Comparison of ENCODE assay signal across 8 mouse cellular contexts in the genomic region with DNA sequence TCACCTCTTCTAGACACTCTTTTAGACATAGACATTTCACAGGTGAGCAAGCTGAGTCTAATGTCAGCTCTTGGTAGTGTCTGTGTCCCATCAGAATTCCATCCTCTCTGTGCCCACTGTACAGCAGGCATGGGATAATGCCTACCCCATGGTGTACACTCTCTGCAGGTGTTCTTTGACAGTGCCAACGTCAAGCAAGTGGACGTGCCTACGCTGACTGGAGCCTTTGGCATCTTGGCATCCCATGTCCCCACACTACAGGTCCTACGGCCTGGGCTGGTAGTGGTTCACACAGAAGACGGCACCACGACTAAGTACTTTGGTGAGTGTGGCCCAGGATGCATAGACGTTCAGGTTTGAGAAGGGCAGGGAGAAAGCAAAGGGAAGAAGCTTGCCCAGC. TPM values are rescaled to one million over a fixed set of nuclear protein-coding genes. Genes with fewer than 3 reads are reported as not detected.
DNase-seq lines count a peak whose midpoint lies in the region; ATAC-seq and TF ChIP-seq lines count a peak whose summit lies in the region.

No protein-coding gene starts in this region.

- H3K9me3 ChIP-seq in heart, embryonic 10.5 days = no peaks in the 10 kb centered on the region
- H3K9me3 ChIP-seq in midbrain, embryonic 13.5 days = no peaks in the 10 kb centered on the region
- no peaks in the 10 kb centered on the region for H3K9me3 ChIP-seq in midbrain, embryonic 15.5 days
- H3K9me3 ChIP-seq in heart, postnatal 0 days (replicated peaks; ENCODE audit: control insufficient read depth, low read length) = no peaks in the 10 kb centered on the region
- no peaks in the 10 kb centered on the region for H3K9me3 ChIP-seq in liver, embryonic 16.5 days (replicated peaks; ENCODE audit: control insufficient read depth, low read length)

- no peak for TF ChIP-seq EP300 in heart, postnatal 0 days (IDR thresholded peaks at IDR 0.05; ENCODE audit: low read depth)

- peaks cover 6% of the 10 kb centered on the region for H3K27me3 ChIP-seq in heart, embryonic 10.5 days (ENCODE audit: insufficient read depth, poor library complexity, severe bottlenecking)
- no peaks in the 10 kb centered on the region for H3K27me3 ChIP-seq in midbrain, embryonic 13.5 days
- no peaks in the 10 kb centered on the region for H3K27me3 ChIP-seq in midbrain, embryonic 15.5 days (replicated peaks)
- H3K27me3 ChIP-seq in heart, postnatal 0 days (ENCODE audit: control insufficient read depth, insufficient read depth, low read length) = peaks cover 4% of the 10 kb centered on the region; the same call in 1 of the 2 replicates
- H3K27me3 ChIP-seq in liver, embryonic 16.5 days (ENCODE audit: control insufficient read depth, insufficient read depth, low read depth, low read length) = peaks cover 18% of the 10 kb centered on the region

- 0 out of 2 replicates have a peak overlapping the region, but pooled peaks have one; percentile 6 for H3K4me2 ChIP-seq in midbrain, embryonic 13.5 days (replicated peaks)
- no peak overlapping the region for H3K4me2 ChIP-seq in midbrain, embryonic 15.5 days
- H3K4me2 ChIP-seq in heart, postnatal 0 days (ENCODE audit: low read depth, low read length) = 0 out of 2 replicates have a peak overlapping the region, but pooled peaks have one; percentile 13
- H3K4me2 ChIP-seq in liver, embryonic 16.5 days (ENCODE audit: low read depth, low read length) = 0 out of 2 replicates have a peak overlapping the region, but pooled peaks have one; percentile 72

- H3K4me1 ChIP-seq in heart, embryonic 10.5 days = peaks cover 71% of the 10 kb centered on the region
- H3K4me1 ChIP-seq in midbrain, embryonic 13.5 days (replicated peaks) = peaks cover 72% of the 10 kb centered on the region
- H3K4me1 ChIP-seq in midbrain, embryonic 15.5 days = peaks cover 62% of the 10 kb centered on the region
- peaks cover 37% of the 10 kb centered on the region for H3K4me1 ChIP-seq in heart, postnatal 0 days (ENCODE audit: control insufficient read depth, insufficient read depth)
- peaks cover 79% of the 10 kb centered on the region for H3K4me1 ChIP-seq in liver, embryonic 16.5 days (ENCODE audit: control insufficient read depth, low read depth, low read length)

- no peak overlapping the region for H3K27ac ChIP-seq in heart, embryonic 10.5 days
- no peak overlapping the region for H3K27ac ChIP-seq in midbrain, embryonic 13.5 days
- H3K27ac ChIP-seq in midbrain, embryonic 15.5 days = no peak overlapping the region
- no peak overlapping the region for H3K27ac ChIP-seq in heart, postnatal 0 days (ENCODE audit: low read depth)
- H3K27ac ChIP-seq in liver, embryonic 16.5 days (ENCODE audit: low read length) = no peak overlapping the region

- TF ChIP-seq CTCF in heart, postnatal 0 days (IDR thresholded peaks at IDR 0.05; ENCODE audit: low read depth) = no peak

- DNase-seq in heart, embryonic 10.5 days (ENCODE audit: low spot score) = no peak
- no peak for DNase-seq in heart, postnatal 4 days
- DNase-seq in heart, postnatal 0 days (ENCODE audit: low spot score) = no peak
- no peak for DNase-seq in thymus, postnatal 25 days

- H3K4me3 ChIP-seq in heart, embryonic 10.5 days = peak overlapping the region; percentile 30; the same call in 1 of the 2 replicates
- peak overlapping the region; percentile 63; the same call in 1 of the 2 replicates for H3K4me3 ChIP-seq in midbrain, embryonic 13.5 days (replicated peaks)
- no peak overlapping the region for H3K4me3 ChIP-seq in midbrain, embryonic 15.5 days
- no peak overlapping the region for H3K4me3 ChIP-seq in heart, postnatal 0 days (ENCODE audit: low read depth, low read length)
- no peak overlapping the region for H3K4me3 ChIP-seq in liver, embryonic 16.5 days (ENCODE audit: low read depth, low read length)

- no peak overlapping the region for H3K9ac ChIP-seq in midbrain, embryonic 13.5 days (replicated peaks)
- H3K9ac ChIP-seq in midbrain, embryonic 15.5 days = no peak overlapping the region
- no peak overlapping the region for H3K9ac ChIP-seq in heart, postnatal 0 days (replicated peaks; ENCODE audit: low read depth, low read length)
- H3K9ac ChIP-seq in liver, embryonic 16.5 days (ENCODE audit: low read depth, low read length) = no peak overlapping the region

- 96% methylated on average over 7 of the region's 7 CpGs for WGBS in heart, embryonic 10.5 days
- 93% methylated on average over 7 of the region's 7 CpGs for WGBS in midbrain, embryonic 13.5 days
- 95% methylated on average over 7 of the region's 7 CpGs for WGBS in midbrain, embryonic 15.5 days
- WGBS in heart, postnatal 0 days = 83% methylated on average over 7 of the region's 7 CpGs
- 85% methylated on average over 7 of the region's 7 CpGs for WGBS in liver, embryonic 16.5 days (ENCODE audit: insufficient replicate concordance)

- ATAC-seq in midbrain, embryonic 13.5 days = no peak
- ATAC-seq in midbrain, embryonic 15.5 days (replicated peaks) = no peak
- ATAC-seq in heart, postnatal 0 days (ENCODE audit: insufficient read depth, low read depth) = no peak
- ATAC-seq in liver, embryonic 16.5 days (ENCODE audit: low read depth) = no peak
- no peak for ATAC-seq in monocyte, adult 5-6 weeks (replicated peaks; ENCODE audit: insufficient number of reproducible peaks, low FRiP score, low TSS enrichment, poor library complexity, severe bottlenecking)

- peaks cover 38% of the 10 kb centered on the region for H3K36me3 ChIP-seq in heart, embryonic 10.5 days
- H3K36me3 ChIP-seq in midbrain, embryonic 13.5 days = peaks cover 31% of the 10 kb centered on the region
- H3K36me3 ChIP-seq in midbrain, embryonic 15.5 days (replicated peaks) = peaks cover 3% of the 10 kb centered on the region; the same call in 1 of the 2 replicates
- H3K36me3 ChIP-seq in heart, postnatal 0 days (replicated peaks; ENCODE audit: control insufficient read depth, insufficient read depth, low read length) = peaks cover 28% of the 10 kb centered on the region
- H3K36me3 ChIP-seq in liver, embryonic 16.5 days (ENCODE audit: control insufficient read depth, insufficient read depth) = peaks cover 16% of the 10 kb centered on the region

RNA-seq across cellular contexts. Expression of a gene that starts 3.0 kb away (rescaled TPM):
- polyA plus RNA-seq in heart, embryonic 10.5 days (2016; fragmentation: Nextera tagmentation; extraction: Ambion mirVana) = 2.0 and 4.0 TPM in 2 replicates
- 1 to 10 TPM; 3.7 to 5.1 TPM for total RNA-seq in heart, postnatal 4 days (2021)
- 40.6 and 45.3 TPM in 2 replicates for polyA plus RNA-seq in midbrain, embryonic 13.5 days (2015; fragmentation: Nextera tagmentation; extraction: Ambion mirVana)
- 65.7 and 66.9 TPM in 2 replicates for polyA plus RNA-seq in midbrain, embryonic 15.5 days (2015; fragmentation: Nextera tagmentation; extraction: Ambion mirVana)
- total RNA-seq in heart, postnatal 0 days (2014; rRNA removed; ENCODE audit: low replicate concordance) = 2.8 and 5.9 TPM in 2 replicates
- polyA plus RNA-seq in heart, postnatal 0 days (2015; fragmentation: Nextera tagmentation; extraction: Ambion mirVana) = 1.0 and 1.1 TPM in 2 replicates
- polyA plus RNA-seq in liver, embryonic 16.5 days (2015; fragmentation: Nextera tagmentation; extraction: Ambion mirVana) = 0.44 and 0.65 TPM in 2 replicates
- total RNA-seq in monocyte, adult 5-6 weeks (2017) = 0.29 to 5.8 TPM (median 4.1 TPM) in 3 replicates

RNA-seq across cellular contexts. Expression of a gene that starts 4.4 kb away (rescaled TPM):
- polyA plus RNA-seq in heart, embryonic 10.5 days (2016; fragmentation: Nextera tagmentation; extraction: Ambion mirVana) = 16.1 and 24.4 TPM in 2 replicates
- 100 to 1,000 TPM; 145 to 163 TPM for total RNA-seq in heart, postnatal 4 days (2021)
- 35.9 and 40.6 TPM in 2 replicates for polyA plus RNA-seq in midbrain, embryonic 13.5 days (2015; fragmentation: Nextera tagmentation; extraction: Ambion mirVana)
- 29.5 and 29.9 TPM in 2 replicates for polyA plus RNA-seq in midbrain, embryonic 15.5 days (2015; fragmentation: Nextera tagmentation; extraction: Ambion mirVana)
- 100 and 122 TPM in 2 replicates for total RNA-seq in heart, postnatal 0 days (2014; rRNA removed; ENCODE audit: low replicate concordance)
- polyA plus RNA-seq in heart, postnatal 0 days (2015; fragmentation: Nextera tagmentation; extraction: Ambion mirVana) = 12.4 and 15.8 TPM in 2 replicates
- 2.3 and 2.6 TPM in 2 replicates for polyA plus RNA-seq in liver, embryonic 16.5 days (2015; fragmentation: Nextera tagmentation; extraction: Ambion mirVana)
- 27.3 to 65.5 TPM (median 29.9 TPM) in 3 replicates for total RNA-seq in monocyte, adult 5-6 weeks (2017)

RNA-seq across cellular contexts. Expression of a gene that starts 5.2 kb away (rescaled TPM):
- polyA plus RNA-seq in heart, embryonic 10.5 days (2016; fragmentation: Nextera tagmentation; extraction: Ambion mirVana) = 689 and 872 TPM in 2 replicates
- 1,000 to 10,000 TPM in 1 of 2 experiments, 100 to 1,000 TPM in 1; 966 to 1,003 TPM for total RNA-seq in heart, postnatal 4 days (2021)
- 391 and 394 TPM in 2 replicates for polyA plus RNA-seq in midbrain, embryonic 13.5 days (2015; fragmentation: Nextera tagmentation; extraction: Ambion mirVana)
- 444 and 468 TPM in 2 replicates for polyA plus RNA-seq in midbrain, embryonic 15.5 days (2015; fragmentation: Nextera tagmentation; extraction: Ambion mirVana)
- total RNA-seq in heart, postnatal 0 days (2014; rRNA removed; ENCODE audit: low replicate concordance) = 970 and 972 TPM in 2 replicates
- 1,858 and 1,876 TPM in 2 replicates for polyA plus RNA-seq in heart, postnatal 0 days (2015; fragmentation: Nextera tagmentation; extraction: Ambion mirVana)
- 288 and 309 TPM in 2 replicates for polyA plus RNA-seq in liver, embryonic 16.5 days (2015; fragmentation: Nextera tagmentation; extraction: Ambion mirVana)
- 26.1 to 49.8 TPM (median 29.5 TPM) in 3 replicates for total RNA-seq in monocyte, adult 5-6 weeks (2017)

RNA-seq across cellular contexts. Expression of a gene that starts 22.1 kb away (rescaled TPM):
- 85.7 and 98.0 TPM in 2 replicates for polyA plus RNA-seq in heart, embryonic 10.5 days (2016; fragmentation: Nextera tagmentation; extraction: Ambion mirVana)
- 100 to 1,000 TPM; 163 to 193 TPM for total RNA-seq in heart, postnatal 4 days (2021)
- 354 and 412 TPM in 2 replicates for polyA plus RNA-seq in midbrain, embryonic 13.5 days (2015; fragmentation: Nextera tagmentation; extraction: Ambion mirVana)
- polyA plus RNA-seq in midbrain, embryonic 15.5 days (2015; fragmentation: Nextera tagmentation; extraction: Ambion mirVana) = 364 and 392 TPM in 2 replicates
- 121 and 163 TPM in 2 replicates for total RNA-seq in heart, postnatal 0 days (2014; rRNA removed; ENCODE audit: low replicate concordance)
- 208 and 330 TPM in 2 replicates for polyA plus RNA-seq in heart, postnatal 0 days (2015; fragmentation: Nextera tagmentation; extraction: Ambion mirVana)
- 13.8 and 14.2 TPM in 2 replicates for polyA plus RNA-seq in liver, embryonic 16.5 days (2015; fragmentation: Nextera tagmentation; extraction: Ambion mirVana)
- total RNA-seq in monocyte, adult 5-6 weeks (2017) = 137 to 163 TPM (median 145 TPM) in 3 replicates

RNA-seq across cellular contexts. Expression of a gene that starts 28.1 kb away (rescaled TPM):
- 12.4 and 17.8 TPM in 2 replicates for polyA plus RNA-seq in heart, embryonic 10.5 days (2016; fragmentation: Nextera tagmentation; extraction: Ambion mirVana)
- 10 to 100 TPM; 98.7 to 99.9 TPM for total RNA-seq in heart, postnatal 4 days (2021)
- 17.7 and 20.7 TPM in 2 replicates for polyA plus RNA-seq in midbrain, embryonic 13.5 days (2015; fragmentation: Nextera tagmentation; extraction: Ambion mirVana)
- 19.6 and 20.5 TPM in 2 replicates for polyA plus RNA-seq in midbrain, embryonic 15.5 days (2015; fragmentation: Nextera tagmentation; extraction: Ambion mirVana)
- 40.3 and 57.4 TPM in 2 replicates for total RNA-seq in heart, postnatal 0 days (2014; rRNA removed; ENCODE audit: low replicate concordance)
- 10.6 and 10.8 TPM in 2 replicates for polyA plus RNA-seq in heart, postnatal 0 days (2015; fragmentation: Nextera tagmentation; extraction: Ambion mirVana)
- polyA plus RNA-seq in liver, embryonic 16.5 days (2015; fragmentation: Nextera tagmentation; extraction: Ambion mirVana) = 13.2 and 14.4 TPM in 2 replicates
- 155 to 177 TPM (median 155 TPM) in 3 replicates for total RNA-seq in monocyte, adult 5-6 weeks (2017)

Comparison
In these comparisons a context has a peak if more than half of its experiments do, and no peak if none do; other contexts are left out.
1. H3K4me3 ChIP-seq: peak in heart, embryonic 10.5 days (single experiment) and midbrain, embryonic 13.5 days (single experiment); none in midbrain, embryonic 15.5 days (single experiment), heart, postnatal 0 days (single experiment) and liver, embryonic 16.5 days (single experiment).